Mouse (Mus musculus) heart, postnatal 0 days (tissue): ENCODE measurements around the gene Prm3.

Source experiments
- CTCF ChIP-seq: IDR thresholded peaks from 2 replicates; pipeline ENCODE4 v1.5.1; 2016; ENCODE audit warnings: antibody characterized with exemption, control low read depth, low read depth
- EP300 ChIP-seq: IDR thresholded peaks from 2 replicates; pipeline ENCODE4 v1.6.1; 2016; ENCODE audit warnings: antibody characterized with exemption, low read depth

- TF ChIP-seq CTCF (no peak), EP300 (no peak)
These were observed at the start of gene Prm3 for GRCm38 (mm10) chr16:10790702-10791101.
